Mouse (Mus musculus) liver, embryonic 13.5 days (tissue): ENCODE data around the gene Il4ra. TPM values are rescaled to one million over a fixed set of nuclear protein-coding genes. Genes with fewer than 3 reads are reported as not detected.

Source experiments
- ATAC-seq: fragments of 200-750 bp; cut with Nextera tagmentation; 2 replicates; pipeline ENCODE4 v1.8.0; 2017; ENCODE audit warnings: low read depth, mild to moderate bottlenecking, moderate number of reproducible peaks, moderate library complexity
- DNase-seq: peaks from one replicate; pipeline ENCODE4 v3.0.0; 2022
- H3K27ac ChIP-seq: fragments of 300-500 bp; sonication (generic); 2 replicates; pipeline ENCODE4 v1.5.1; 2015; ENCODE audit warnings: moderate library complexity, mild to moderate bottlenecking, inconsistent platforms
- H3K27me3 ChIP-seq: fragments of 300-500 bp; sonication (generic); 2 replicates; pipeline ENCODE4 v1.6.1; 2015; ENCODE audit warnings: mild to moderate bottlenecking, inconsistent platforms
- H3K36me3 ChIP-seq: fragments of 300-500 bp; sonication (generic); 2 replicates; pipeline ENCODE4 v1.6.1; 2015; ENCODE audit warnings: mild to moderate bottlenecking, inconsistent platforms
- H3K4me1 ChIP-seq: fragments of 300-500 bp; sonication (generic); replicated peaks from 2 replicates; pipeline ENCODE4 v1.6.1; 2015; ENCODE audit warnings: inconsistent platforms
- H3K4me2 ChIP-seq: fragments of 300-500 bp; sonication (generic); 2 replicates; pipeline ENCODE4 v1.6.1; 2015; ENCODE audit warnings: inconsistent platforms, mild to moderate bottlenecking, moderate library complexity
- H3K4me3 ChIP-seq: fragments of 300-500 bp; sonication (generic); replicated peaks from 2 replicates; pipeline ENCODE4 v1.5.1; 2015; ENCODE audit warnings: mild to moderate bottlenecking, inconsistent platforms
- H3K9ac ChIP-seq: fragments of 300-500 bp; sonication (generic); 2 replicates; pipeline ENCODE4 v1.6.1; 2015; ENCODE audit warnings: mild to moderate bottlenecking, inconsistent platforms
- H3K9me3 ChIP-seq: fragments of 300-500 bp; sonication (generic); replicated peaks from 2 replicates; pipeline ENCODE4 v1.6.1; 2016; ENCODE audit warnings: inconsistent platforms
- WGBS: fragments of 180-500 bp; shearing (Covaris S2); methylation state at CpG from one replicate; pipeline ENCODE4 v1.1.7; 2015; ENCODE audit not compliant: insufficient replicate concordance; 5-methylcytosine and 5-hydroxymethylcytosine counted together
- polyA plus RNA-seq: library from polyadenylated mRNA; unstranded; fragments of >200 nt; fragmentation: Nextera tagmentation; extraction: Ambion mirVana; gene quantifications from 2 replicates; pipeline ENCODE4 v1.2.1, GENCODE M21; 2015

Gene Il4ra
- polyA plus RNA-seq, 1 experiment from 2014 or later, result 2.9 TPM

- 57% methylated on average over 7 of the region's 7 CpGs for WGBS
- Histone ChIP-seq H3K9me3 (no peaks in the 10 kb centered on the region), H3K9ac (no peak overlapping the region), H3K27me3 (no peaks in the 10 kb centered on the region), H3K4me2 (no peak overlapping the region), H3K4me1 (no peaks in the 10 kb centered on the region), H3K27ac (no peak overlapping the region), H3K4me3 (no peak overlapping the region), H3K36me3 (no peaks in the 10 kb centered on the region)
- no peak for DNase-seq
- ATAC-seq, result no peak
These were observed 66.1 kb downstream of the Il4ra start for GRCm38 (mm10) chr7:125618016-125618415.

GRCm38 (mm10) chr7:125620077-125620476, 68.2 kb downstream of the Il4ra start:
- Histone ChIP-seq H3K9ac (no peak overlapping the region), H3K4me2 (no peak overlapping the region), H3K9me3 (no peaks in the 10 kb centered on the region), H3K4me3 (no peak overlapping the region), H3K27ac (no peak overlapping the region), H3K27me3 (no peaks in the 10 kb centered on the region), H3K4me1 (no peaks in the 10 kb centered on the region; the same call in 1 of the 2 replicates), H3K36me3 (no peaks in the 10 kb centered on the region)
- WGBS, result 23% methylated on average over 4 of the region's 4 CpGs
- DNase-seq (no peak), ATAC-seq (no peak)

- ATAC-seq, result no peak
These were observed 71.1 kb downstream of the Il4ra start for GRCm38 (mm10) chr7:125622741-125623685.

GRCm38 (mm10) chr7:125625219-125625618, 73.3 kb downstream of the Il4ra start:
- no peak for ATAC-seq
- H3K9ac ChIP-seq, result no peak overlapping the region
- H3K9me3 ChIP-seq, result no peaks in the 10 kb centered on the region
- H3K36me3 ChIP-seq, result no peaks in the 10 kb centered on the region
- peaks cover 2% of the 10 kb centered on the region; the same call in 1 of the 2 replicates for H3K4me1 ChIP-seq
- H3K27me3 ChIP-seq, result no peaks in the 10 kb centered on the region
- H3K4me3 ChIP-seq, result no peak overlapping the region
- 57% methylated on average over 4 of the region's 4 CpGs for WGBS
- no peak overlapping the region for H3K27ac ChIP-seq
- no peak overlapping the region for H3K4me2 ChIP-seq
- no peak for DNase-seq

More at GRCm38 (mm10) chr7:125622741-125623685, 71.1 kb downstream of the Il4ra start:
- Histone ChIP-seq H3K9ac (no peak overlapping the region), H3K36me3 (no peaks in the 10 kb centered on the region), H3K27me3 (no peaks in the 10 kb centered on the region), H3K4me2 (no peak overlapping the region), H3K27ac (no peak overlapping the region), H3K4me3 (no peak overlapping the region), H3K9me3 (no peaks in the 10 kb centered on the region), H3K4me1 (no peaks in the 10 kb centered on the region; the same call in 1 of the 2 replicates)
- DNase-seq, result no peak
- WGBS, result 49% methylated on average over 7 of the region's 7 CpGs

GRCm38 (mm10) chr7:125625829-125626228, 73.9 kb downstream of the Il4ra start:
- DNase-seq (no peak), ATAC-seq (no peak)

More at GRCm38 (mm10) chr7:125625829-125626228, 73.9 kb downstream of the Il4ra start:
- no peak overlapping the region for H3K4me2 ChIP-seq
- WGBS, result 52% methylated on average over 7 of the region's 7 CpGs
- no peak overlapping the region for H3K9ac ChIP-seq
- H3K9me3 ChIP-seq, result no peaks in the 10 kb centered on the region
- no peak overlapping the region for H3K27ac ChIP-seq
- no peaks in the 10 kb centered on the region for H3K27me3 ChIP-seq
- H3K4me3 ChIP-seq, result no peak overlapping the region
- no peaks in the 10 kb centered on the region for H3K36me3 ChIP-seq
- H3K4me1 ChIP-seq, result peaks cover 3% of the 10 kb centered on the region; the same call in 1 of the 2 replicates

Other genes starting within 250 kb of the Il4ra start
- gene Kdm8, start 107.4 kb upstream of the Il4ra start, polyA plus RNA-seq, result 8.6 and 9.1 TPM in 2 replicates
- gene Nsmce1, start 60.5 kb upstream of the Il4ra start, polyA plus RNA-seq, result 97.4 and 102 TPM in 2 replicates
- 0.95 and 1.1 TPM in 2 replicates for gene Il21r, start 51.3 kb downstream of the Il4ra start, polyA plus RNA-seq
- gene Gtf3c1, start 155.7 kb downstream of the Il4ra start, polyA plus RNA-seq, result 7.1 and 9.0 TPM in 2 replicates
- gene D430042O09Rik, start 155.8 kb downstream of the Il4ra start, polyA plus RNA-seq, result 1.5 TPM in 2 replicates